Mouse (Mus musculus): ENCODE measurements around the gene Cfap97d2.

DNA sequence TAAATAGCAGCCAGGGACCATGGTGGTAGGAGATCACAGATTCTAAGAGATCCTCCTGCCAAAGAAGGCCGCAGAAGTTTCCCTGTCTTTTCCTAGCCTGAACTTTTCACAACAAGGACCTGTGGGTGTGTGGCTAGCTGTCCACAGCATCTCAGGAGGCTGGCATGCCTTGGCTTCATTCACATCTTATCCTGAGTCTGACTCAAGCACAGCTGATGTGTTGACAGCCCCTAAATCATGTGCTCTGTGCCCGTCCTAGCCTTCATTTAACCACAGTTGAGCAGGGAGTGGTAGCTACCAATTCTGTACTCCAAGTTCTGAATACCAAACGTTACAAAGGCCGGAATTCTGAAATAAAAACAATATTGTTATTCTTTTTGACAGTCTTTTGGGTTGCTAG lies 1.4 kb upstream of the Cfap97d2 start:
- no peak for TF ChIP-seq RAD21 (IDR thresholded peaks at IDR 0.05; ENCODE audit: low read depth, low read length)
- TF ChIP-seq CHD2 (IDR thresholded peaks at IDR 0.05; ENCODE audit: low read length) = no peak

Data from MEL (cell line).